Mouse (Mus musculus): ENCODE measurements around the gene Sp6.
A peak's percentile ranks its signal among the peaks of the same experiment; 100 is the strongest.

GRCm38 (mm10) chr11:97050216-97050943 is 37.2 kb downstream of the Sp6 start, which contains the start of gene Osbpl7:
- peak; percentile 87 for TF ChIP-seq POLR2A (IDR thresholded peaks at IDR 0.05; ENCODE audit: insufficient read depth, low read depth, low read length)
- TF ChIP-seq CTCF (IDR thresholded peaks at IDR 0.05), result peak; percentile 63
- TF ChIP-seq EP300 (IDR thresholded peaks at IDR 0.05; ENCODE audit: insufficient read depth, low read depth, low read length), result peak; percentile 55; the same call in 1 of the 2 replicates

Measured in heart, adult 2 months (tissue).